Mouse (Mus musculus): Measurements from ENCODE around the gene Gm20388.
"Not testable (repeated sequence)": the region's sequence is repeated elsewhere in the genome, so short reads cannot be mapped to it uniquely, and the experiment has no call there.

GRCm38 (mm10) chr8:123044743-123045425, 3134.2 kb downstream of the Gm20388 start:
- not testable (repeated sequence) for TF ChIP-seq CTCF (IDR thresholded peaks at IDR 0.05; ENCODE audit: low read depth); EP300 (optimal IDR thresholded peaks at IDR 0.05)
